Mouse (Mus musculus): ENCODE measurements around the gene Gse1. TPM values are rescaled to one million over a fixed set of nuclear protein-coding genes. Genes with fewer than 3 reads are reported as not detected.

Gene Gse1
- polyA plus RNA-seq, 1 experiment from 2014 or later, result 8.7 TPM

GRCm38 (mm10) chr8:120381865-120382264 lies 153.6 kb downstream of the Gse1 start:
- no peaks in the 10 kb centered on the region for H3K9me3 ChIP-seq (replicated peaks)
- 0 out of 2 replicates have a peak, but pooled peaks cover 3% of the 10 kb centered on the region for H3K27me3 ChIP-seq
- no peak overlapping the region for H3K9ac ChIP-seq
- H3K4me2 ChIP-seq, result no peak overlapping the region
- peak overlapping the region; percentile 42; the same call in 1 of the 2 replicates for H3K27ac ChIP-seq (replicated peaks)
- H3K4me3 ChIP-seq (replicated peaks), result no peak overlapping the region
- no peaks in the 10 kb centered on the region for H3K36me3 ChIP-seq (replicated peaks)
- H3K4me1 ChIP-seq (replicated peaks), result peaks cover 60% of the 10 kb centered on the region
- whole genome bisulfite sequencing (ENCODE audit: insufficient replicate concordance), result 59% methylated on average over 4 of the region's 4 CpGs
- ATAC-seq (ENCODE audit: insufficient read depth), result no peak

GRCm38 (mm10) chr8:120382436-120383203 lies 154.4 kb downstream of the Gse1 start:
- no peak overlapping the region for H3K9ac ChIP-seq
- peaks cover 57% of the 10 kb centered on the region for H3K4me1 ChIP-seq (replicated peaks)
- no peak overlapping the region for H3K4me3 ChIP-seq (replicated peaks)
- no peaks in the 10 kb centered on the region for H3K9me3 ChIP-seq (replicated peaks)
- no peak for ATAC-seq (ENCODE audit: insufficient read depth)
- no peaks in the 10 kb centered on the region for H3K36me3 ChIP-seq (replicated peaks)
- WGBS (ENCODE audit: insufficient replicate concordance), result 72% methylated on average over 19 of the region's 19 CpGs
- no peak overlapping the region for H3K27ac ChIP-seq (replicated peaks)
- 0 out of 2 replicates have a peak, but pooled peaks cover 3% of the 10 kb centered on the region for H3K27me3 ChIP-seq
- H3K4me2 ChIP-seq, result no peak overlapping the region

DNA sequence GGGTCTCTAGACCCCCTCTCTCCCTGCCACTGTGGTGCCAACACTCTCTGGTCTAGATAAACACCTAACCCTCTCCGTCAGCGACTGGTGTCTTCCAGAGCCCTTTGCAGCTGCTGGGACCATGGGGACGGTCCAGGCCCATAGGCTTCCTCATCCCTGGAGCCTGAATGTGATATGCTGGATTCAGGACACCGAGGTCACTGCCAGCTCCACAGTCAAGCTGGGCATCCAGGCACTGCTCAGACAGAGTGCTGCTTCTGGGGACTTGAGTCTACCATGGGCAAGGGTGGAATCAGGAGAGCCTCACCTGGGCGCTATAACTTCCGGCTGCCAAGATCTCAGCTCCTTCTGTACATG lies 154.9 kb downstream of the Gse1 start:
- Histone ChIP-seq H3K9ac (no peak overlapping the region), H3K9me3 (replicated peaks) (no peaks in the 10 kb centered on the region), H3K27ac (replicated peaks) (no peak overlapping the region), H3K36me3 (replicated peaks) (no peaks in the 10 kb centered on the region), H3K4me2 (no peak overlapping the region), H3K4me1 (replicated peaks) (peaks cover 51% of the 10 kb centered on the region), H3K4me3 (replicated peaks) (no peak overlapping the region), H3K27me3 (0 out of 2 replicates have a peak, but pooled peaks cover 3% of the 10 kb centered on the region)
- ATAC-seq (ENCODE audit: insufficient read depth), result no peak
- WGBS (ENCODE audit: insufficient replicate concordance), result 72% methylated on average over 6 of the region's 6 CpGs

DNA sequence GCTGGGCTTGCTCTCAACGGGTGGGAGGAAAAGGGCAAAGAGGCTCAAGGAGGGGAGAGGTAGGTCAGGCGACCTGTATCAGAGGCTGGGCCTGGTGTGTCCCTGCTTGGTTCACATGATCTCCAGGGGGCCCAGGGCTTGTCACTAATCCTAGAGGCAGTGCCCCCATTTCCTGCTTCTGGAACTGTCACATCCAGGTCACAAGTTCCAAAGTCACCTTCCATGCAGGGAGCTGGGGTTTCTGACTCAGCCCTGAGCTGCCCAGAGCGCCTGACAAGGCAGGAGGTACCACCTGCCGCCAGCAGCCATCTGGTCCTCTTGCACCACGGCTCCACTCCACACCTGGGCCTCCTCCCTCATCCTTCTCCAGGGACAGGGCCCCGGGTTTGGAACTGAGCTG lies 155.5 kb downstream of the Gse1 start:
- Histone ChIP-seq H3K4me1 (replicated peaks) (peaks cover 46% of the 10 kb centered on the region), H3K27me3 (0 out of 2 replicates have a peak, but pooled peaks cover 3% of the 10 kb centered on the region), H3K4me2 (no peak overlapping the region), H3K4me3 (replicated peaks) (no peak overlapping the region), H3K9me3 (replicated peaks) (no peaks in the 10 kb centered on the region), H3K36me3 (replicated peaks) (no peaks in the 10 kb centered on the region), H3K9ac (no peak overlapping the region), H3K27ac (replicated peaks) (no peak overlapping the region)
- ATAC-seq (ENCODE audit: insufficient read depth), result no peak
- WGBS (ENCODE audit: insufficient replicate concordance), result 50% methylated on average over 6 of the region's 6 CpGs

GRCm38 (mm10) chr8:120384745-120385144 lies 156.5 kb downstream of the Gse1 start:
- no peaks in the 10 kb centered on the region for H3K9me3 ChIP-seq (replicated peaks)
- no peak overlapping the region for H3K9ac ChIP-seq
- H3K27ac ChIP-seq (replicated peaks), result no peak overlapping the region
- ATAC-seq (ENCODE audit: insufficient read depth), result no peak
- H3K27me3 ChIP-seq, result peaks cover 3% of the 10 kb centered on the region; the same call in 1 of the 2 replicates
- no peak overlapping the region for H3K4me3 ChIP-seq (replicated peaks)
- H3K4me1 ChIP-seq (replicated peaks), result peaks cover 36% of the 10 kb centered on the region
- H3K36me3 ChIP-seq (replicated peaks), result no peaks in the 10 kb centered on the region
- no peak overlapping the region for H3K4me2 ChIP-seq

DNA sequence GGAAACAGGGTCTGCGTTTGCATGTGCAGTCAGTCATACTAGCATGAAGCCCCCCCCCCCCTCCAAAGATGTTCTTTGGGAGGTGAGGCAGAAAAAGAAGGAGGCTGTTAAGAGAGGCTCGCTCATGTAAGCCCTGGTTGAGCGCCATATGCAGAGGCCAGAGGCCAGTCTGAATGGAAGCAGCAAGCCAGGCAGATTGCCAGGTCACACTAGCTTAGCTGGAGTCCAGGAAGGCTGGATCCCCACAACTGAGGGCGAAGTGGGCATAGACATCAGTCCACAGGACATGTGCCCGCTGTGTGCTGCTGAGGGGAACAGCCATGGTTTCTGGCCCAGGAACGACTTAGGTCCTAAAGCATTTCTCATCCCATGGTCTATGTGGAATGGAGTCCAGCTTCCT lies 160.0 kb downstream of the Gse1 start:
- H3K9ac ChIP-seq, result no peak overlapping the region
- ATAC-seq (ENCODE audit: insufficient read depth), result no peak
- 74% methylated on average over 6 of the region's 6 CpGs for WGBS (ENCODE audit: insufficient replicate concordance)
- H3K4me3 ChIP-seq (replicated peaks), result no peak overlapping the region
- H3K9me3 ChIP-seq (replicated peaks), result no peaks in the 10 kb centered on the region
- no peak overlapping the region for H3K27ac ChIP-seq (replicated peaks)
- no peaks in the 10 kb centered on the region for H3K36me3 ChIP-seq (replicated peaks)
- H3K4me1 ChIP-seq (replicated peaks), result peaks cover 26% of the 10 kb centered on the region
- H3K27me3 ChIP-seq, result peaks cover 9% of the 10 kb centered on the region; the same call in 1 of the 2 replicates
- H3K4me2 ChIP-seq, result no peak overlapping the region

- Histone ChIP-seq H3K27me3 (peaks cover 9% of the 10 kb centered on the region; the same call in 1 of the 2 replicates), H3K4me3 (replicated peaks) (no peak overlapping the region), H3K9ac (no peak overlapping the region), H3K4me1 (replicated peaks) (peaks cover 25% of the 10 kb centered on the region), H3K36me3 (replicated peaks) (no peaks in the 10 kb centered on the region), H3K9me3 (replicated peaks) (no peaks in the 10 kb centered on the region), H3K4me2 (no peak overlapping the region), H3K27ac (replicated peaks) (no peak overlapping the region)
- 79% methylated on average over 7 of the region's 7 CpGs for WGBS (ENCODE audit: insufficient replicate concordance)
- ATAC-seq (ENCODE audit: insufficient read depth), result no peak
Measured at GRCm38 (mm10) chr8:120390598-120390997, 162.3 kb downstream of the Gse1 start.

DNA sequence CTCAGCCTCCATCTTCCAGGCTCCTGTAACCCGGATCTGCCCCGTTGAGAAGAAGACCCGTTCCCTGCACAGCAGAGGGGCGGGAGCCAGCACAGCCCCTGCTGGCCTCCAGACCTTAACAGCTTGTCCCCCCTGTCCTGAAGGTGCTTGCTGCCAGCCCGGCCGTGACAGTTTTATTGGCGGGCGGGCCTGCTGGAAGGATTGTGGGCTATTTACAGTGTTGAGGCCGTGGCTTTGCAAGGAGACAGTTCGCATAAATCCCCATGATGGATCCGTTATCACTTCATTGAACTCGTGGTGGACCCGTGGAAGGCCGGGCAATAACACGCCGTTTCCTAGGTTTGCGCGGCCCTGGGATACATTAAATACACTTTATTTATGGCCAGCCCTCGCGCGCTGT lies 163.6 kb downstream of the Gse1 start:
- H3K4me2 ChIP-seq, result no peak overlapping the region
- H3K36me3 ChIP-seq (replicated peaks), result no peaks in the 10 kb centered on the region
- H3K9me3 ChIP-seq (replicated peaks), result no peaks in the 10 kb centered on the region
- no peak overlapping the region for H3K4me3 ChIP-seq (replicated peaks)
- 76% methylated on average over 21 of the region's 21 CpGs for WGBS (ENCODE audit: insufficient replicate concordance)
- H3K27me3 ChIP-seq, result peaks cover 10% of the 10 kb centered on the region; the same call in 1 of the 2 replicates
- H3K27ac ChIP-seq (replicated peaks), result no peak overlapping the region
- H3K4me1 ChIP-seq (replicated peaks), result peaks cover 14% of the 10 kb centered on the region
- H3K9ac ChIP-seq, result no peak overlapping the region
- no peak for ATAC-seq (ENCODE audit: insufficient read depth)

- H3K27me3 ChIP-seq, result peaks cover 17% of the 10 kb centered on the region; the same call in 1 of the 2 replicates
- no peak overlapping the region for H3K27ac ChIP-seq (replicated peaks)
- no peak overlapping the region for H3K4me3 ChIP-seq (replicated peaks)
- H3K9me3 ChIP-seq (replicated peaks), result no peaks in the 10 kb centered on the region
- ATAC-seq (ENCODE audit: insufficient read depth), result no peak
- H3K4me1 ChIP-seq (replicated peaks), result peaks cover 22% of the 10 kb centered on the region
- WGBS (ENCODE audit: insufficient replicate concordance), result 78% methylated on average over 11 of the region's 11 CpGs
- no peak overlapping the region for H3K4me2 ChIP-seq
- H3K9ac ChIP-seq, result no peak overlapping the region
- no peaks in the 10 kb centered on the region for H3K36me3 ChIP-seq (replicated peaks)
Measured at GRCm38 (mm10) chr8:120393085-120393484, 164.8 kb downstream of the Gse1 start.

DNA sequence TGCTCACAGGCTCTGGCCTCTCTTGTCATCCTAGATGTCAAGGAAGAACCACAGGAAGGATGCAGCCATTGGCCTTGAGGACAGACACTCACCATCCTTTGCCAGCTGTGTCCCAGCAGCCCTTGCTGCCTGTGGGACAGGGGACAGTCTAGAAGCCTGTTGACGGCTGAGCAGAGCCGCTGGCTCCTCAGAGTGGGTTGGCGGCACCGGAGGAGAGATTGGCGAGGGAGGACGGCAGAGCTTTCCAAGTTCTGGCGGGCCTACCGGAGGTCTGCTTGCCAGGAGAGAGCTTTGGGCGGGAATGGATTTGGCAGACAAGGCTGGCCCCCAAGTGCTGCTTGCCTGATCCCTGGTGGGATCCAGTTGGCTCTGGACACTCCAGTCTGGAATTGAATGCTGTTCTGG lies 165.6 kb downstream of the Gse1 start:
- Histone ChIP-seq H3K9ac (no peak overlapping the region), H3K4me2 (no peak overlapping the region), H3K9me3 (replicated peaks) (no peaks in the 10 kb centered on the region), H3K4me3 (replicated peaks) (no peak overlapping the region), H3K27me3 (peaks cover 21% of the 10 kb centered on the region; the same call in 1 of the 2 replicates), H3K36me3 (replicated peaks) (no peaks in the 10 kb centered on the region), H3K4me1 (replicated peaks) (peaks cover 26% of the 10 kb centered on the region), H3K27ac (replicated peaks) (no peak overlapping the region)
- no peak for ATAC-seq (ENCODE audit: insufficient read depth)
- 81% methylated on average over 9 of the region's 9 CpGs for WGBS (ENCODE audit: insufficient replicate concordance)

DNA sequence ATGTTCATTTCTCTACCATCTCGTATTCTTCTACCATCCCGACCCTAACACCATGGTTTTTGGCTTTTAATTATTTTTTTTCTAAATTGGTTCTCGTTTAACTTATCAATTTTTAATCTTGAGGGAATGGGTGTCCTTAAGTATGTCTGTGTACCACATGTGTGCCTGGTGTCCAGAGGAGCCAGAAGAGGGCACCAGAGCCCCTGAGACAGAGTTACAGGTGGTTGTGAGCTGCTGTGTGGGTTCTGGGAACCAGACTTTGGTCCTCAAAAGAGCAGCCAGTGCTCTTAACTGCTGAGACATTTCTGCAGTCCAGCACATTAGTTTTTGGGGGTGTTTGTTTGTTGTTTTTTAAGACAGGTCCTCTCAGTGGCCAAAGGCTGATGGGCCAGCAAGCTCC lies 167.6 kb downstream of the Gse1 start:
- no peak overlapping the region for H3K4me3 ChIP-seq (replicated peaks)
- no peaks in the 10 kb centered on the region for H3K36me3 ChIP-seq (replicated peaks)
- no peak overlapping the region for H3K9ac ChIP-seq
- no peaks in the 10 kb centered on the region for H3K9me3 ChIP-seq (replicated peaks)
- no peak overlapping the region for H3K27ac ChIP-seq (replicated peaks)
- peaks cover 39% of the 10 kb centered on the region for H3K27me3 ChIP-seq
- ATAC-seq (ENCODE audit: insufficient read depth), result no peak
- H3K4me1 ChIP-seq (replicated peaks), result peaks cover 27% of the 10 kb centered on the region
- no peak overlapping the region for H3K4me2 ChIP-seq
- WGBS (ENCODE audit: insufficient replicate concordance), result 72% methylated on average over 3 of the region's 3 CpGs

DNA sequence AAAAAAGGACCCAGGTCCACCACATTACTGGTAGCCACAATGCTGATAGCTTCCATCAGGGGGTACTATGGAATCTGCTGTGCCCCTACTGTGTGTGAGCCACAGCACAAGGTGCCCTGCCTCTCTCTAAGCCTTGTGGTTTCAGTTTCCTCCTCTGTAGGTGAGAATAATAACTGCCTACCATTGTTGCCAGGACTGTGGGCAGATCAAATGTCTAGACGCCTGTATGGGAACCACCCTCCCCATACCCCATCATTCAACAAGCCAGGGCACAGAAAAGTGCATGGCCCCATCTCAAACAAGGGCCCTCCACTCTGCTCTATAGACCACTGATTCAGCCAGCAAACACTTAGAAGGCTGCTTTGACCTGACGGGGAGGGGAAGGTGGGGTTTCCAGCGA lies 168.5 kb downstream of the Gse1 start:
- no peak overlapping the region for H3K4me3 ChIP-seq (replicated peaks)
- no peaks in the 10 kb centered on the region for H3K9me3 ChIP-seq (replicated peaks)
- peaks cover 36% of the 10 kb centered on the region for H3K4me1 ChIP-seq (replicated peaks)
- no peak overlapping the region for H3K4me2 ChIP-seq
- WGBS (ENCODE audit: insufficient replicate concordance), result 29% methylated on average over 3 of the region's 3 CpGs
- no peak overlapping the region for H3K27ac ChIP-seq (replicated peaks)
- H3K9ac ChIP-seq, result no peak overlapping the region
- H3K36me3 ChIP-seq (replicated peaks), result no peaks in the 10 kb centered on the region
- ATAC-seq (ENCODE audit: insufficient read depth), result no peak
- H3K27me3 ChIP-seq, result peaks cover 47% of the 10 kb centered on the region
